Mouse (Mus musculus) layer of hippocampus, adult 2 months (tissue): Measurements from ENCODE around the gene Ksr1. TPM values are rescaled to one million over a fixed set of nuclear protein-coding genes. Genes with fewer than 3 reads are reported as not detected.
"Not testable (repeated sequence)": the region's sequence is repeated elsewhere in the genome, so short reads cannot be mapped to it uniquely, and the experiment has no call there.

Source experiments
- DNase-seq, 2 experiments: peaks; one replicate each; pipeline ENCODE4 v3.0.0; 2022; ENCODE audit warnings: low spot score in 2 of 2
- H3K27ac ChIP-seq: fragments of 200-600 bp; 2 replicates; pipeline ENCODE4 v1.8.1; 2022
- H3K4me3 ChIP-seq: fragments of 200-600 bp; 2 replicates; pipeline ENCODE4 v1.8.1; 2022; ENCODE audit warnings: mild to moderate bottlenecking
- CTCF ChIP-seq: fragments of 200-600 bp; conservative IDR thresholded peaks from 2 replicates; pipeline ENCODE4 v1.8.1; 2022; ENCODE audit warnings: antibody characterized with exemption, mild to moderate bottlenecking, moderate library complexity
- total RNA-seq, 2 experiments: library from RNA; stranded (reverse); gene quantifications; 2 replicates each; pipeline ENCODE4 v1.2.3; 2021

The Ksr1 gene
- total RNA-seq, 2 experiments from 2014 or later, result 230 to 231 TPM

DNA sequence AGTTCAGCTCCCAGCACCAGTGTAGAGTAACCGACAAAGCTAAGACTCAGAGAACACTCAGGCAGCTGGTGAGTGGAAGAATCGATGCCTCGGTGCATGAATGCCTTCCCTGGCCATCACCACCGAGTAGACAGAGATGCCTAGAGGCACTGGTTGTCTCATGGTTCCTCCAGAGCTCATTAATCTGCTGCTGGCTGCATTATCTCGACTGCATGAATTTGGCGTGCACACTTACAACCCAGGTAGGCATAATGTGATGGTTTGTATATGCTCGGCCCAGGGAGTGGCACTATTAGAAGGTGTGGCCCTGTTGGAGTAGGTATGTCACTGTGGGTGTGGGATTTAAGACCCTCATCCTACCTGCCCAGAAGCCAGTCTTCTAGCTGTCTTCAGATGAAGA is 137.3 kb downstream of the Ksr1 start:
- no peak for TF ChIP-seq CTCF
- no peak for DNase-seq
- Histone ChIP-seq H3K4me3 (no peak overlapping the region), H3K27ac (no peak overlapping the region)

DNA sequence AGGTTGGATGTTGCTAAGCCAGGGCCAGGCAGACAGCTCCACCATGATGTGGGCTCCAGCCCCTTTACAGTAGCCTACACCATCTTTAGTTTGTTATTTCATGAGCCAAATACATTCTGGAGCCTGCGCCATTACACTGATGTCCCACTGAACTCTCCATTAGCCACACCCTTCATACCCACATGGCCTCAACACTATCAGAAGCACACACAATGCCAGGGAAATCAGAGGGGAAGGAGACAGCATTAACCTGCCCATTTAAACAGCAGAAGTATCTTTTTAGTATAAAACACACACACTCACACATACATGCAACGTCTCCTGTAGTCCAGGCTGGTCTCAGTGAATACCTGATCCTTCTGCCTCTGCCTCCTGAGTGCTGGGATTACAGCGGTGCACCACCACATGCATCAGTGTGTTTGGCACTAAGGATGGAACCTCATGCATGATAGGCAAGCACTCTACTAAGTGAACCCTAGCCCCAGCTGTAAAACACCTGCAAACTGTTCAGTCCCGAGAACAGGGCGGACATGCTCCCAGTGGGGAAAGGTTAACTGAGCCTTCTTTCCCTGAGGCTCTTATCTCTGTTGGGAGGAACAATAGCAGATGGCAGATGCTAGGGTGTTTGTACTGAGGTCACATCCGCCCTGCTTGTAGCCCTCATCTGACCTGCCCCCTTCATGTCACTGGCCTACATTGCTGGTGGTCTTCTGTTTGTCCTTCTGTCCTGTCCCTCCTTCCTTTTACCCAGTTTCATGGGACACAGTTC is 138.0 kb downstream of the Ksr1 start:
- no peak for TF ChIP-seq CTCF
- H3K27ac ChIP-seq, result no peak overlapping the region
- no peak for DNase-seq
- no peak overlapping the region for H3K4me3 ChIP-seq

DNA sequence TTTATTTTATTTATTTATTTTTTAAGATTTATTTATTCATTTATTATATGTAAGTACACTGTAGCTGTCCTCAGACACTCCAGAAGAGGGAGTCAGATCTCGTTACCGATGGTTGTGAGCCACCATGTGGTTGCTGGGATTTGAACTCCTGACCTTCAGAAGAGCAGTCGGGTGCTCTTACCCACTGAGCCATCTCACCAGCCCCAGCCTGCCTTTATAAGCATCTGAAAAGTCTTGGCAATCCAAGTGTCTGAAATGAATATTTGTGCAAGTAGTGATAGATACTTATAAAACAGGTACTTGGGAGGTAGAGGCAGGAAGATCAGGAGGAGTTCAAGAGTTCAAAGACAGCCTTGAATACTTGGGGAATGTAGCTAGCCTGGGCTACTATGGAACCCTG is 138.9 kb downstream of the Ksr1 start:
- not testable (repeated sequence) for H3K27ac ChIP-seq, DNase-seq, H3K4me3 ChIP-seq

DNA sequence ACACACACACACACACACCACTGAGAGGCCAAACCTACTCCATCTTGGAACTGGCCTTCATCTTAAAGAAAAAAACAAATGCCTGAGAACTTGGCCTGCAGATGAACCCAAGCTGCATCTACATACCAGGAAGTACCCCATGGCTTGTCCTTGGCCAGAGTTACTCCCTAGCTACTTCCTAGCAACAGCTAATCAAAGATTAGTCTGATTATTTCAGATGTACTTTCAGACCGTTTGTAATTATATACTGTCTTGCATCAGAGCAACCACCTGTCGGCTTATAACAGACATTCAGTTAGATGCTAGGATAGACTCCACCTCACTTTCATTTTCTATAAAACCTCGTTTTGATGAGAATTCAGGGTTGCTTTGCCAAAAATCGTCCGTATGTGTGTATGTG is 139.8 kb downstream of the Ksr1 start:
- Histone ChIP-seq H3K4me3 (no peak overlapping the region), H3K27ac (no peak overlapping the region)
- no peak for DNase-seq
- no peak for TF ChIP-seq CTCF

DNA sequence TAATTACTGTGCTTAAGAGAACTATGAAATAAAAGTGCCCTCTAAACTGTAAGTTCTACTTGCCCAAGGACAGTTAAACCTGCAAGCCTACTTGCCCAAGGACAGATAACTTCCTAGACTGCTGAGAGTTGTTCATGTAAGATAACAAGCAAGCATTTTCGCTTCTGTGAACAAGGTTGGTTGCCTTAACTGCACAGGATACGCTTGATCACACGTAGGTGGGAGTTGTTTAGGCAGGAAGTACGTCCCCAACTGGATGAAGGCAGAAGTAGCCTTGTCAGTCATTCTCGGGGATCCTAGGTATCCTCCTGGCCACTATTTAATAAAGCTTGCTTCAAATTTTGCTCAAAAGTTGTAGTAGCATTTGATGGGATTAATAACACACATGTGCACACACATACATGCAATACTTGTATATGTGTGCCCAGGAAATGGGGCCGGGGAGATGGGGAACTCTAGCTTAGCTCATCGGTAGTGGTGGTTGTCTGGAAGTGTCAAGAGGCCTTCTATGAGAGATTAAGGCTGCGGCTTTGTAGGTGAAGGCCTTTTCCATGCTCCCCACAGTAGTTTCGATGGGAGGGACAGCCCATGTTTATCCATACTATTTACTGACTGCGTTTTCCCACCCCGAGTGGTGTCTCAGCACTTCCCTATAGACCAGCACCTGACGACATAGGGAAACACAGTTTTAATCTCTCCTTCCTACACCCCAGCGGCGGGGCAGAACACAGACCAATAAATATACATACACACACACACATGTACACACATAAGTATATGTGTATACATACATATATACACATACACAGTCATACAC is 140.4 kb downstream of the Ksr1 start:
- DNase-seq, result no peak
- Histone ChIP-seq H3K4me3 (no peak overlapping the region), H3K27ac (no peak overlapping the region)
- TF ChIP-seq CTCF, result no peak

DNA sequence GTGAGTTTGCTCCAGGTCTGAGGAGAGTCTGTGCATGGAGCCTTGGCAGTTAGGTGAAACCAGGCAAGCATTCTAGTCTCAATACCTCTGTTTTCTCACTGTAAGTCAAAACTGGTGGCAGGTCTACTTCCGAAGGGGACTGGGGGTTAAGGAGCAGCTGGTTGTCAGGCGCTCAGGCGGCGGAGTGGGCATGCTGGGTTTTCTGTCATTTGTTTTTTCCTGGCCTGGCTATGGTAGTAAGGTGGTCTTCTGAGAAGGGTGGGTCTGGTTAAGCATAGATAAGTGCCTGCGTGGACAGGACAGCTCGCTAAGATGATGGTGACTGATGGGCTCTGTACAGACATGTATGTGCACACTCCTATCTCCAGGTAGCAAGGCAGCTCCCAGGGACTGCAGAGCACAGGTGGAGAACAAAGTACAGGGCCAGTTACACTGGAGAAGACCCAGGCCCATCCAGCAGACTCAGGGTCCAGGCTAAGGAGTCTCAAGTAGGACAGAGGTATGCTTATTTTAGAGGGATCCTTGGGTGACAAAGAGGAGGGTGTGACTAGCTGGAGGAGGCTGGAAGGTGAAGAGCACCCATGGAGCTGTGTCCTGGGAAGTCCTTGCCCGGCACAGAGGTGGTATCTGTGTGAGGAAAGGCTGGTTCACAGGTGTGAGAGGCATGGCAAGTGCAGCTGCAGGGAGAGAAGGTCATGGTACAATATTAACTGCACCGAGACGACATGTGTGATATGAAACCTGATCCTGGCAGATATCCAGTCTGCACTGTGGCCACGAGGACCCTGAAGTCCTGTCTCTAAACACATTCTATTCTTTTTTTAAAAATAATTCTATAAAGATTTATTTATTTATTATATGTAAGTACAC is 142.2 kb downstream of the Ksr1 start:
- no peak for DNase-seq
- Histone ChIP-seq H3K27ac (no peak overlapping the region), H3K4me3 (no peak overlapping the region)
- TF ChIP-seq CTCF, result no peak

DNA sequence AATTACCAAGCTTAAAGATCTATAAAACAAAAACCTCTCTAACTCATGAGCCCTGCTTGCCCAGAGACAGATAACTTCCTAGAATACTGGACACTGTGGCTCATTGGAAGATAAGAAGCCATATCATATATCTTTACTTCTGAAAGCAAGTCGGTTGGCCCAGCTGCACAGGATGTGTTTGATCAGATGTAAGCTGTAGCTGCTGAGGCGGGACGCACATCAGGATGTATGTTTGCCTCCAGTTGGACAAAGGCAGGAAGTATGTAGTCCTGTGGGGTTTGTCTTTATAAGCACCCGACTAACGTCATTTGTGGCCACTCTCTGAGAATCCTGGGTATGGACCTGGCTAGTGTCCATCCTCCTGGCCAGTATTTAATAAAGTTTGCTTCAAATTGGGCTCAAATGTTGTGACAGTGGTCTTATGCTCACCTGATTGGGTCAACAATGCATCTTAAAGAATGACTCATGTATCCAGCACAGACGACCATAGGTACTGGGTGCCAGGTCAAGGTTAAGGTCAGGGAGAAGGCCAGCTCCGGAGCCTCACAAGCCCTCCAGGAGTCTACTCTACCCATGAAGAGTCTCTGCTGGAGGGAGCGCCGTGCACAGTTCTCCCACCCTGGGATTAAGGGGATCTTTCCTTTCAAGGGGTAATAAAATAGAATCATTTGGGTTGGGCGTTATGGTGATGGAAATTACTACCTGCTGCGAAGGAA is 143.0 kb downstream of the Ksr1 start:
- H3K4me3 ChIP-seq, result no peak overlapping the region
- no peak for DNase-seq
- no peak for TF ChIP-seq CTCF
- no peak overlapping the region for H3K27ac ChIP-seq

DNA sequence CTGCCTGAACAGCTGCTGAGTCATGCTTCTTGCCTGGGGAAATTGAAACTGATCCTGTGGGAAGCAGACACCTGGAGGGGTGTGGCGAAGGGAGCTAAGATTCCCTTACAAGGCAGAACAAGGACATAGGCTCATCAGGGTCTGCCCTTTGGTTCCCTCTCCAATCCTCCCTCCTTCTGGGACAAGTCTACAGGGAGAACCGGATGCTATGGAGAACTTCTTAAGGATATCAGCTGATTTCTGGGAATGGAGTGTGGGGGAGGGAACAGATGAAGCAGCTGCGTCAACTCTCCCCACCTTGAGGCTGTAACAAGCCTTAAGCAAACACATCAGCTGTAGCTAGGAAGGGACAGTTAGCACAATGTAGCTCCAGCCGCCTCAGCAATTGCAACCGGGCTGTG is 143.7 kb downstream of the Ksr1 start:
- no peak overlapping the region for H3K4me3 ChIP-seq
- TF ChIP-seq CTCF, result no peak
- no peak overlapping the region for H3K27ac ChIP-seq
- DNase-seq, result no peak

DNA sequence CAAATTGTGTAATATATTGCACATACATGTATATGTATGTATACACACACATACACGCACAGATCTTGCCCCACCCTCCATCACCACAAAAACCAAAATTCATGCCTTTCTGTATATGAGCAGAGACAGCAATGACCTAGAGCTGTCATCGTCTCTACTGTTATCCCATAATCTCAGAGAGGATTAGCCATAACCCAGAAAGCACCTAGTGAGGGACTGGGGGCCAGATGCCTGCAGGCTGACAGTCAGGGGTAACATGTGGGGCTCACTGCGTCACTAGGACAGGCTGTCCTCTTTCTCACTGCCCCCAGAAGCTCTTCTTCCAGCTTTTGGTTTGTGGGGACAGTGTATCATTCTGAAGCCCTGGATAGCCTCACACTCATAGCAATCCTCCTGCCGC is 144.3 kb downstream of the Ksr1 start:
- DNase-seq, result no peak
- TF ChIP-seq CTCF, result no peak
- Histone ChIP-seq H3K27ac (no peak overlapping the region), H3K4me3 (no peak overlapping the region)

DNA sequence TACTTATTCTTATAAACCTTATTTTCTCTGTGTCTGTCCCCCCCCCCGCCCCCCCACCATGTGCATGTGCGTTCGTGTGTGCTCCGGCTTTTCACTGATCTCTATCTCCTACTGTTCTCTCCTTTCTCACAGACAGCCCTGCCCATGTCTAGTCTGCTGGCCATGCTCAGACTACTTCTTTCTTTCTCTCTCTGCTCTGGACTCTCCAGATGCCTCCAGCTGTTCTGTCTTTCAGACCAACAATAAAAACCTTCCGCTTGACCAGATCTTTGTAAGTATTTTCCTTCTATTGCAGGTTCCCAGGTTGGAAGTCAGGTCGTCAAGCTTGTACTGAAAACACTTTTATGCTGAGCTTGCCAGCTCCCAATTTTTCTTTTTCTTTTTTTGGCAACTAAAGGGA is 147.1 kb downstream of the Ksr1 start:
- no peak for DNase-seq
- Histone ChIP-seq H3K27ac (no peak overlapping the region), H3K4me3 (no peak overlapping the region)
- TF ChIP-seq CTCF, result no peak

DNA sequence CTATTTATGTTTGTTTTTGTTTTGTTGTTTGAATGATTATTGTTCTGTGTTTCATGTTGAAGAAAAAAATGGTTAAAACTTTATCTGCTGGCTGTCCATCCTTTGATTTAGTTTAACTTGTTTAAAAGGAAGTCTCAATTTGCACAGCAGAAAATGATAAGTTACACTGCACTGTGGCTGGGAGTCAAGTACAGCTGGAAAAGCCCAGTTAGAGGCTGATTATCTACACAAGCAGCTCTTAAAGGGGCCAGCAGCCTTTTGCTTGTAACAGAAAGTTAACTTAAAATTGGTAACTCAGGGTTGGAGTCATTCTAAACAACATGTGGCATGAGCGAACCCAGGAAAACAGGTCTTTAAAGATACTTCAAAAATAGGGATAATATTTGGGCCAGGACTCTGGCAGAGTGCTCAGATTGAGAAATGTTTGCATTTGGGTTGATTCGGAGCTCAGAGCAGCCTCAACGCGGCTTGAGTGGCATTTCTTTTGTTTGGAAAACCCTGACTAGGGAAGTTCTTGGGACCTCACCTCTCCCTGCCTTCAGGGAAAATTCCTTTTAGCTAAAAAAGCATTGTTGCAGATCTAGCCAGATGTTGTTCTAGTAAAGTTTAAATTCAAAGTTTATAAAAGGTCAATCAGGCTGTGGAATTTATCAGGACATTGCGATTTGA is 155.2 kb downstream of the Ksr1 start:
- not testable (repeated sequence) for DNase-seq, H3K4me3 ChIP-seq, H3K27ac ChIP-seq

DNA sequence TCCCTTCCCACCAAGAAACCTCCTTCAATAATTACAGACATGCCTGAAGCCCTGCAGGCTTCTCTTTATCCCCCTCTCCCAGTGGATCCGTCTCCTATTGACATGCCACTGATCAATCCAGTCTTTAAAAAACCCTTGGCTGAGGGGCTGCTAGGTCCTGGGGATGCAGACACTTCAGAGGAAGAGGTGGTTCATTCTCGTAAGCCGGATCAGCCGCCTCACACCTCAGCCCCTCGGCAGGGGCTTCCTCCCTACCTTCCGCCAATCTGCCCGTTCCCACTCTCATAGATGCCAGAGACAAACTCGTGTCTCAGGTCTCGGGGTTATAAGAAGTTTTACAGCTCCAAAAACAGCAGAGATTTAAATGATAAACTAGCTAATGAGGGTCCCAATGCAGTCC is 156.1 kb downstream of the Ksr1 start:
- DNase-seq, result no peak
- Histone ChIP-seq H3K27ac (no peak overlapping the region), H3K4me3 (no peak overlapping the region)
- TF ChIP-seq CTCF, result no peak

DNA sequence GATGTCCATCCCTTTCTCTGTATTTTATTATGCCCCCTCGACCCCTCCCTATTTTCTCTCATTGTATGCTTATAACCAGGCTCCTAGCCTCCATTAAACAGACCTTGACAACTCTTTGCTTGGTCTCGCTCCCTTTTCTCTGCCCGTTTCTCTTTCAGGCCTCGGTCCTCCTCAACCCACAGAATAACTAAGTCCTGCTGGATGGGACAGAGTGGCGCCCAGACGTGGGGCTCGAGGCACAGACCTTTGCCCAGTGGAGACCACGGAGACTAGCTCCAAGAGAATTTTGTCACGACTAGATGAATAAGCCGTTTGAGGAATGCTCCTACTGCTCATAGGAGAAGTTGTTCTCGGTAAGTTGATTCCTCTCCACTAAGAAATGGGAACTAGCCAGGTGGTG is 157.0 kb downstream of the Ksr1 start:
- H3K27ac ChIP-seq, DNase-seq, H3K4me3 ChIP-seq: not testable (repeated sequence)
